Mouse (Mus musculus): ENCODE data around the gene Akap7. TPM values are rescaled to one million over a fixed set of nuclear protein-coding genes. Genes with fewer than 3 reads are reported as not detected.
"Not testable (repeated sequence)": the region's sequence is repeated elsewhere in the genome, so short reads cannot be mapped to it uniquely, and the experiment has no call there.

Akap7 gene
- polyA plus RNA-seq, 1 experiment, result 10.6 TPM

- Histone ChIP-seq H3K9me3 (peaks cover 6% of the 10 kb centered on the region), H3K27me3 (replicated peaks) (no peaks in the 10 kb centered on the region), H3K4me1 (no peaks in the 10 kb centered on the region), H3K36me3 (replicated peaks; ENCODE audit: low read length) (peaks cover 10% of the 10 kb centered on the region), H3K4me3 (replicated peaks) (no peak overlapping the region)
- TF ChIP-seq FLI1 (IDR thresholded peaks at IDR 0.05; ENCODE audit: low read length) (no peak), GATA1 (IDR thresholded peaks at IDR 0.05; ENCODE audit: borderline replicate concordance, low read length) (no peak)
Observed at GRCm38 (mm10) chr10:25213716-25214115, 94.0 kb downstream of the Akap7 start.

GRCm38 (mm10) chr10:25208619-25209018 lies 99.1 kb downstream of the Akap7 start:
- no peaks in the 10 kb centered on the region for H3K27me3 ChIP-seq (replicated peaks)
- no peaks in the 10 kb centered on the region for H3K36me3 ChIP-seq (replicated peaks; ENCODE audit: low read length)
- no peaks in the 10 kb centered on the region for H3K9me3 ChIP-seq
- no peak overlapping the region for H3K4me3 ChIP-seq (replicated peaks)
- TF ChIP-seq GATA1 (IDR thresholded peaks at IDR 0.05; ENCODE audit: borderline replicate concordance, low read length) (no peak), FLI1 (IDR thresholded peaks at IDR 0.05; ENCODE audit: low read length) (no peak)
- no peaks in the 10 kb centered on the region for H3K4me1 ChIP-seq

- Histone ChIP-seq H3K36me3 (replicated peaks; ENCODE audit: low read length) (no peaks in the 10 kb centered on the region), H3K9me3 (no peaks in the 10 kb centered on the region), H3K4me1 (no peaks in the 10 kb centered on the region), H3K4me3 (replicated peaks) (no peak overlapping the region), H3K27me3 (replicated peaks) (no peaks in the 10 kb centered on the region)
- no peak for TF ChIP-seq GATA1 (IDR thresholded peaks at IDR 0.05; ENCODE audit: borderline replicate concordance, low read length)
- no peak for TF ChIP-seq FLI1 (IDR thresholded peaks at IDR 0.05; ENCODE audit: low read length)
Observed at GRCm38 (mm10) chr10:25207866-25208265, 99.8 kb downstream of the Akap7 start.

- Histone ChIP-seq H3K4me3 (replicated peaks) (no peak overlapping the region), H3K4me1 (peaks cover 22% of the 10 kb centered on the region)
- TF ChIP-seq GATA1 (IDR thresholded peaks at IDR 0.05; ENCODE audit: borderline replicate concordance, low read length) (no peak), FLI1 (IDR thresholded peaks at IDR 0.05; ENCODE audit: low read length) (no peak)
Observed at GRCm38 (mm10) chr10:25200691-25201090, 107.0 kb downstream of the Akap7 start.

GRCm38 (mm10) chr10:25199510-25200353 lies 107.9 kb downstream of the Akap7 start:
- H3K27me3 ChIP-seq (replicated peaks), result peaks cover 4% of the 10 kb centered on the region
- H3K4me1 ChIP-seq, result peaks cover 22% of the 10 kb centered on the region
- TF ChIP-seq GATA1 (IDR thresholded peaks at IDR 0.05; ENCODE audit: borderline replicate concordance, low read length) (no peak), FLI1 (IDR thresholded peaks at IDR 0.05; ENCODE audit: low read length) (no peak)
- H3K36me3 ChIP-seq (replicated peaks; ENCODE audit: low read length), result no peaks in the 10 kb centered on the region
- no peaks in the 10 kb centered on the region for H3K9me3 ChIP-seq
- peak overlapping the region; percentile 83 for H3K4me3 ChIP-seq (replicated peaks)

More at GRCm38 (mm10) chr10:25200691-25201090, 107.0 kb downstream of the Akap7 start:
- H3K9me3 ChIP-seq, result no peaks in the 10 kb centered on the region
- peaks cover 4% of the 10 kb centered on the region for H3K27me3 ChIP-seq (replicated peaks)
- H3K36me3 ChIP-seq (replicated peaks; ENCODE audit: low read length), result no peaks in the 10 kb centered on the region

- Histone ChIP-seq H3K9me3 (0 out of 2 replicates have a peak, but pooled peaks cover 4% of the 10 kb centered on the region), H3K4me3 (replicated peaks) (peak overlapping the region; percentile 28), H3K36me3 (replicated peaks; ENCODE audit: low read length) (no peaks in the 10 kb centered on the region), H3K27me3 (replicated peaks) (peaks cover 4% of the 10 kb centered on the region), H3K4me1 (peaks cover 22% of the 10 kb centered on the region)
- TF ChIP-seq FLI1 (IDR thresholded peaks at IDR 0.05; ENCODE audit: low read length), result no peak
- TF ChIP-seq GATA1 (IDR thresholded peaks at IDR 0.05; ENCODE audit: borderline replicate concordance, low read length), result no peak
Observed at GRCm38 (mm10) chr10:25198575-25198974, 109.1 kb downstream of the Akap7 start.

GRCm38 (mm10) chr10:25198048-25198447 lies 109.6 kb downstream of the Akap7 start:
- Histone ChIP-seq H3K4me1 (peaks cover 22% of the 10 kb centered on the region), H3K4me3 (replicated peaks) (no peak overlapping the region), H3K36me3 (replicated peaks; ENCODE audit: low read length) (no peaks in the 10 kb centered on the region), H3K27me3 (replicated peaks) (peaks cover 4% of the 10 kb centered on the region), H3K9me3 (0 out of 2 replicates have a peak, but pooled peaks cover 4% of the 10 kb centered on the region)
- no peak for TF ChIP-seq FLI1 (IDR thresholded peaks at IDR 0.05; ENCODE audit: low read length)
- no peak for TF ChIP-seq GATA1 (IDR thresholded peaks at IDR 0.05; ENCODE audit: borderline replicate concordance, low read length)

GRCm38 (mm10) chr10:25192180-25193073 lies 115.2 kb downstream of the Akap7 start:
- TF ChIP-seq FLI1 (IDR thresholded peaks at IDR 0.05; ENCODE audit: low read length) (no peak), GATA1 (IDR thresholded peaks at IDR 0.05; ENCODE audit: borderline replicate concordance, low read length) (no peak)
- Histone ChIP-seq H3K36me3 (replicated peaks; ENCODE audit: low read length) (no peaks in the 10 kb centered on the region), H3K27me3 (replicated peaks) (peaks cover 3% of the 10 kb centered on the region), H3K4me1 (peaks cover 6% of the 10 kb centered on the region), H3K4me3 (replicated peaks) (no peak overlapping the region), H3K9me3 (0 out of 2 replicates have a peak, but pooled peaks cover 7% of the 10 kb centered on the region)

GRCm38 (mm10) chr10:25191166-25191565 lies 116.5 kb downstream of the Akap7 start:
- H3K9me3 ChIP-seq, result 0 out of 2 replicates have a peak, but pooled peaks cover 7% of the 10 kb centered on the region
- no peaks in the 10 kb centered on the region for H3K4me1 ChIP-seq
- H3K4me3 ChIP-seq (replicated peaks), result no peak overlapping the region
- H3K27me3 ChIP-seq (replicated peaks), result peaks cover 4% of the 10 kb centered on the region
- TF ChIP-seq FLI1 (IDR thresholded peaks at IDR 0.05; ENCODE audit: low read length) (no peak), GATA1 (IDR thresholded peaks at IDR 0.05; ENCODE audit: borderline replicate concordance, low read length) (no peak)
- H3K36me3 ChIP-seq (replicated peaks; ENCODE audit: low read length), result no peaks in the 10 kb centered on the region

- not testable (repeated sequence) for H3K36me3 ChIP-seq (replicated peaks; ENCODE audit: low read length); H3K9me3 ChIP-seq; H3K27me3 ChIP-seq (replicated peaks); H3K4me3 ChIP-seq (replicated peaks)
- peaks cover 15% of the 10 kb centered on the region for H3K4me1 ChIP-seq
Observed at GRCm38 (mm10) chr10:25186240-25186639, 121.4 kb downstream of the Akap7 start.
